Mouse (Mus musculus) adrenal gland, postnatal 36 days (tissue): Measurements from ENCODE around the gene Ccdc24. TPM values are rescaled to one million over a fixed set of nuclear protein-coding genes. Genes with fewer than 3 reads are reported as not detected.

Experiments used
- DNase-seq, 2 experiments: peaks; one replicate each; pipeline ENCODE4 v3.0.0; 2021; ENCODE audit warnings: mixed read lengths in 1 of 2
- total RNA-seq, 2 experiments: library from RNA; stranded (reverse); gene quantifications; 2 replicates each; pipeline ENCODE4 v1.2.3; 2021

Ccdc24 gene
- total RNA-seq, 2 experiments from 2014 or later, result 0.49 to 0.76 TPM

GRCm38 (mm10) chr4:117855146-117855545, 17.2 kb downstream of the Ccdc24 start:
- DNase-seq, result peak in 1 of 2 experiments; percentile 36

GRCm38 (mm10) chr4:117852152-117852868, 20.0 kb downstream of the Ccdc24 start:
- DNase-seq, result no peak

- peak in 1 of 2 experiments; percentile 35 for DNase-seq
These were observed 21.5 kb downstream of the Ccdc24 start for GRCm38 (mm10) chr4:117850871-117851270.

- no peak for DNase-seq
These were observed 22.2 kb downstream of the Ccdc24 start for GRCm38 (mm10) chr4:117850176-117850575.

- DNase-seq, result no peak
These were observed 22.9 kb downstream of the Ccdc24 start for GRCm38 (mm10) chr4:117849506-117849905.

GRCm38 (mm10) chr4:117849063-117849462, 23.3 kb downstream of the Ccdc24 start:
- DNase-seq, result no peak

- no peak for DNase-seq
These were observed 25.3 kb downstream of the Ccdc24 start for GRCm38 (mm10) chr4:117847011-117847410.

- DNase-seq, result no peak
These were observed 26.1 kb downstream of the Ccdc24 start for GRCm38 (mm10) chr4:117846261-117846660.

GRCm38 (mm10) chr4:117845316-117845715, 27.0 kb downstream of the Ccdc24 start:
- no peak for DNase-seq

GRCm38 (mm10) chr4:117844467-117844866, 27.9 kb downstream of the Ccdc24 start:
- DNase-seq, result peak; percentile 27 to 58

GRCm38 (mm10) chr4:117843101-117843500, 29.3 kb downstream of the Ccdc24 start:
- DNase-seq, result no peak

GRCm38 (mm10) chr4:117841566-117841965, 30.8 kb downstream of the Ccdc24 start:
- no peak for DNase-seq

- DNase-seq, result no peak
These were observed 31.5 kb downstream of the Ccdc24 start for GRCm38 (mm10) chr4:117840821-117841220.

GRCm38 (mm10) chr4:117839366-117839765, 33.0 kb downstream of the Ccdc24 start:
- no peak for DNase-seq

- no peak for DNase-seq
These were observed 35.1 kb downstream of the Ccdc24 start for GRCm38 (mm10) chr4:117837271-117837670.

- DNase-seq, result peak; percentile 89 to 95
These were observed 36.1 kb downstream of the Ccdc24 start for GRCm38 (mm10) chr4:117836204-117836767.

GRCm38 (mm10) chr4:117835531-117836111, 36.7 kb downstream of the Ccdc24 start:
- DNase-seq, result peak; percentile 66 to 72

- peak; percentile 82 to 89 for DNase-seq
These were observed 37.4 kb downstream of the Ccdc24 start for GRCm38 (mm10) chr4:117834845-117835530.

- no peak for DNase-seq
These were observed 37.9 kb downstream of the Ccdc24 start, which contains the start of gene Slc6a9 for GRCm38 (mm10) chr4:117834457-117834844. Gene Slc6a9, plus strand, starts transcription at chr4:117834506.

- no peak for DNase-seq
These were observed 40.3 kb downstream of the Ccdc24 start for GRCm38 (mm10) chr4:117831920-117832691.

GRCm38 (mm10) chr4:117831499-117831898, 40.9 kb downstream of the Ccdc24 start:
- DNase-seq, result no peak

GRCm38 (mm10) chr4:117830801-117831200, 41.6 kb downstream of the Ccdc24 start:
- DNase-seq, result no peak
